Mouse (Mus musculus) hindbrain, embryonic 13.5 days (tissue): ENCODE data around the gene Tnfrsf25. TPM values are rescaled to one million over a fixed set of nuclear protein-coding genes. Genes with fewer than 3 reads are reported as not detected.

Experiments
- ATAC-seq: fragments of 200-750 bp; cut with Nextera tagmentation; 2 replicates; pipeline ENCODE4 v1.8.0; 2017; ENCODE audit warnings: moderate TSS enrichment; ENCODE audit not compliant: low FRiP score
- H3K27ac ChIP-seq: fragments of 300-500 bp; sonication (generic); 2 replicates; pipeline ENCODE4 v1.5.1; 2015; ENCODE audit warnings: inconsistent platforms, mild to moderate bottlenecking, moderate library complexity
- H3K27me3 ChIP-seq: fragments of 300-500 bp; sonication (generic); 2 replicates; pipeline ENCODE4 v1.6.1; 2015; ENCODE audit warnings: mild to moderate bottlenecking, inconsistent platforms
- H3K36me3 ChIP-seq: fragments of 300-500 bp; sonication (generic); 2 replicates; pipeline ENCODE4 v1.6.1; 2015; ENCODE audit warnings: mild to moderate bottlenecking, inconsistent platforms
- H3K4me1 ChIP-seq: fragments of 300-500 bp; sonication (generic); replicated peaks from 2 replicates; pipeline ENCODE4 v1.6.1; 2015; ENCODE audit warnings: inconsistent platforms
- H3K4me2 ChIP-seq: fragments of 300-500 bp; sonication (generic); 2 replicates; pipeline ENCODE4 v1.6.1; 2015; ENCODE audit warnings: inconsistent platforms, mild to moderate bottlenecking, moderate library complexity
- H3K4me3 ChIP-seq: fragments of 300-500 bp; sonication (generic); 2 replicates; pipeline ENCODE4 v1.5.1; 2015; ENCODE audit warnings: mild to moderate bottlenecking, inconsistent platforms
- H3K9ac ChIP-seq: fragments of 300-500 bp; sonication (generic); 2 replicates; pipeline ENCODE4 v1.6.1; 2015; ENCODE audit warnings: mild to moderate bottlenecking, inconsistent platforms
- H3K9me3 ChIP-seq: fragments of 300-500 bp; sonication (generic); 2 replicates; pipeline ENCODE4 v1.6.1; 2016; ENCODE audit warnings: inconsistent platforms
- WGBS: fragments of 180-500 bp; shearing (Covaris S2); methylation state at CpG from one replicate; pipeline ENCODE4 v1.1.7; 2015; 5-methylcytosine and 5-hydroxymethylcytosine counted together
- polyA plus RNA-seq: library from polyadenylated mRNA; unstranded; fragments of >200 nt; fragmentation: Nextera tagmentation; extraction: Ambion mirVana; gene quantifications from 2 replicates; pipeline ENCODE4 v1.2.1, GENCODE M21; 2015

The Tnfrsf25 gene
- polyA plus RNA-seq, 1 experiment from 2014 or later: 1.00 TPM

DNA sequence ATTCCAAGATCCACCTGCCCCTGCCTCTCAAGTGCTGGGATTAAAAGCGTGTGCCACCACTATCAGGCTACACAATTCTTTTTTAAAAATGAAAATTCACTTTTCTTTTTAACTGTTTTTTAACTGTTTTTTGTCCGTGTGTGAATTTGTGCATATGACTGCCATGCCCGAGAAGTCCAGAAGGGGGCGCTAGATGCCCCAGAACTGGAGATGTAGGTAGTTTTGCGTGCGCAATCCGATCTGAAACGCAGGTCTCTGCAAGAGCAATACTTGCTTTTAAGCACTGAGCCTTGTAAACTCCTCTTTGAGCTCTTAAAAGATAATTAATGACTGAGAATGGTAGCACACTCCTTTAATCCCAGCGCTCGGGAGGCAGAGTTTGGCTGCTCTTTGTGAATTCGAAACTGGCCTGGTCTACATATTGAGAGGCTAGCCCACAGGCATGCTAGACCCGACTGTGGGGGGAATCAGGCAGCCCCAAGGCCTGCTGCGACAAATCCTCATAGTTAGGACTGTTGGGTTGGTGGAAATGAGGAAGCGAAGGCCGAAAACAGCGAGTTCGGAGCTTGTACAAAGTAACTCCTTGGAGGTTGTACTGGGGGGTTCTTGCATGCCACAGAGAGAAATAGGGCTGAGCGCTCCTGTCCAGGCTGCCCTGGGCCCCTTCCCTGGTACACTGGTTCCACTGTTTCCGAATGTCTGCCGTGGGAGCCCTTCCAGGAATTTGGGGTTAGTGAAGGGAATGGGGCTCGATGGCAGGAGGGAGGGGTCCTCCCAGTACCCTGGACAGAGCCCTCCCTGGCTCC is 42.2 kb downstream of the Tnfrsf25 start:
- Histone ChIP-seq H3K4me3 (peak overlapping the region; percentile 22), H3K36me3 (no peaks in the 10 kb centered on the region), H3K27me3 (peaks cover 93% of the 10 kb centered on the region), H3K9me3 (no peaks in the 10 kb centered on the region), H3K27ac (no peak overlapping the region), H3K4me2 (peak overlapping the region; percentile 23; the same call in 1 of the 2 replicates), H3K9ac (no peak overlapping the region), H3K4me1 (peaks cover 28% of the 10 kb centered on the region)
- ATAC-seq: no peak
- WGBS: 17% methylated on average over 21 of the region's 21 CpGs

DNA sequence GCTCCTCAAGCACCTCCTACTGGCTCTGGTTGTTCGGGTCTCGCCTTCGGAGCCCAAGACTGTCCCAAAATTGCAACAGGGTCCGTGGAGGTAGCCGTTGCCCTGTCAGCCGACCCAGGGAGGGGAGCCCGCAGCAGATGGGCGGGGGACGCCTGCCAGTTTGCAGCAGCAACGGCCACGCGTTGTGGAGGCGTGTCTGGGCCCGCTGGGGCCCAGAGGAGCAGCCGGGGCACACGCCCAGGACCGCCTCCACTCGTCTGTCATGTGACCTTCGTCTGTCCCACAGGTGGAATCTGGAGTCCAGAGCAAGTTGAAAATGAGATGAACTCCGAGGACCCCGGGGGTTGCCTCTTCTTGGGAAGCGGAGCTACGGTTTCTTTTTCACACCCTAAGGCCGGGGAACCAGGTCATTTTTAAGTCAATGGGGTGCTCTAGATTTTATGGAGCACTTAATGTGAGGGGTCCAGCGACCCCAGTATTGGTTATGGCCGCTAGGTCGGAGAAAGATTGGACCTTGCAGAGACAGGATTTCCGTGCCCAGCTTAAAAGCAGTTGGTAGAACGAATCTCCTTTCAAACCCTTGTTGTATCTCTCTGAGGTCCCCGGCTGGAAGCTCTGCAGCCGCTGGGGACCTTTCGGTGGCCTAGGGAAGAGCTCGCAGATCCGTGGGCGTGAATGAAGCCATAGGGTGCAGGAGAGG is 43.0 kb downstream of the Tnfrsf25 start, which contains the start of gene Hes2:
TSS of gene Hes2 (plus strand) at position 283 of the 700 bp plus-strand sequence.
- ATAC-seq: no peak
- Histone ChIP-seq H3K4me1 (peaks cover 24% of the 10 kb centered on the region), H3K36me3 (no peaks in the 10 kb centered on the region), H3K9ac (no peak within 1 kb of the TSS), H3K27ac (no peak within 1 kb of the TSS), H3K4me3 (peak within 1 kb of the TSS; percentile 22), H3K27me3 (peaks cover 89% of the 10 kb centered on the region), H3K9me3 (no peaks in the 10 kb centered on the region), H3K4me2 (peak within 1 kb of the TSS; percentile 23)
- 5% methylated on average over 35 of the region's 35 CpGs for WGBS

DNA sequence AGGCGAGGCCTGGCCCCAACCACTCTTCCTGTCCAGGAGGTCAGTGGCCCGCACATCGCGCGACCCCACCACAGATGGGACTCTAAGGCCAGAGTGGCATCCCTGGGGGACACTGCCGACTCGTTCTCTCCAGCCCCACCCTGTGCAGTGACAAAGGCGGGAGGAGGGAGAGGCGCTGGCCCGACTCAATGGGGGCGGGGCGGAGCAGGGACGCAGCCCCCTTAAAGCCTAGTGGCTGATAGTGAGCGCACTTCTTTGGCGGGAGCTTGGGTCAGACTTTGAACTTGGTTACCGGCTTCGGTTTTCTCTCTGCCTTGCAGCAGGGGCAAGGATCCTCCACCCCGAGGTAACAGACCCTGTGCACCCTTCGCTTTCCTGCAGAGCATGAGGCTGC is 43.5 kb downstream of the Tnfrsf25 start:
- no peaks in the 10 kb centered on the region for H3K36me3 ChIP-seq
- H3K27ac ChIP-seq: no peak overlapping the region
- H3K4me1 ChIP-seq: peaks cover 24% of the 10 kb centered on the region
- H3K9me3 ChIP-seq: no peaks in the 10 kb centered on the region
- ATAC-seq: no peak
- under 1% methylated on average over 19 of the region's 19 CpGs for WGBS
- H3K4me2 ChIP-seq: peak overlapping the region; percentile 23
- H3K9ac ChIP-seq: no peak overlapping the region
- H3K4me3 ChIP-seq: peak overlapping the region; percentile 22
- peaks cover 89% of the 10 kb centered on the region for H3K27me3 ChIP-seq

DNA sequence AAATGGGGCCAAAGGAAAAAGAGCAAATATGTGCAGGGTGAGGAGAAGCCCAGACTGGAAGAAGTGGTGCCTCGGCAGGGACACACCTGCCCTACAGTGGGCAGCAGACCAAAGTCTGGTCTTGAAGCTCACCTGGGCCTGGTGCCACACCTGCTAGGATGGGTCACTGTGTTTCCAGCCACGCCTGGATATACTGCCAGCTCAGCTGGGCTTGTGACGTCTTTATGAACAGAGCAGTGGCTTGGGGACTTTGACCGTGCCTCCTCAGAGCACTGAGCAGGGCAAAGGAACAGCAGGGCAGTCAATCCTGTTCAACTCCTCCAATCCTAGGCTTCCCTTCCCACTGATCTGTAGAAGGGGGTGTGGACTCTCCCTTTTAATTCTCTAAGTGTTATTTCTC is 45.0 kb downstream of the Tnfrsf25 start:
- peaks cover 24% of the 10 kb centered on the region for H3K4me1 ChIP-seq
- no peak overlapping the region for H3K4me2 ChIP-seq
- H3K9ac ChIP-seq: no peak overlapping the region
- ATAC-seq: no peak
- H3K9me3 ChIP-seq: no peaks in the 10 kb centered on the region
- H3K4me3 ChIP-seq: no peak overlapping the region
- no peaks in the 10 kb centered on the region for H3K36me3 ChIP-seq
- H3K27me3 ChIP-seq: peaks cover 79% of the 10 kb centered on the region
- WGBS: 48% methylated on average over 4 of the region's 4 CpGs
- H3K27ac ChIP-seq: no peak overlapping the region

DNA sequence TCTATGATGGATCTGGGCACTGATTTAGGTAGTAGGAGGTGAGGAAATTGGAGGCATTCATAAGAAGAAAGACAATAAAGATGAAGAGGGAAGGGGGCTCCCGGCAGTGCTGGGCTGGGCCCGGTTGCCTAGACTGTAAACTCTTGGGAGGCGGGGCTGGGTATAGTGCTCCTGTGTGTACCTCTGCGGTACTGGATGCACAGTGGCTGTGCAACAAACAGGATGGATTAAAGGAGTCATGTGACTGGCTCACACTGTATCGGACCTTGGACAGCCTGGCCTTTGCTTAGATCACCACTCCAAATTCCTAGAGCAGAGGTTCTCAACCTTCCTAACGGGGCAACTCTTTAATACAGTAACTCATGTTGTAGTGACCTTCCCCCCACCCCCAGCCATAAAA is 45.9 kb downstream of the Tnfrsf25 start:
- no peak overlapping the region for H3K4me2 ChIP-seq
- no peaks in the 10 kb centered on the region for H3K36me3 ChIP-seq
- H3K4me3 ChIP-seq: no peak overlapping the region
- ATAC-seq: no peak
- no peaks in the 10 kb centered on the region for H3K9me3 ChIP-seq
- H3K9ac ChIP-seq: no peak overlapping the region
- whole genome bisulfite sequencing: 79% methylated on average over 6 of the region's 6 CpGs
- H3K27ac ChIP-seq: no peak overlapping the region
- H3K4me1 ChIP-seq: peaks cover 24% of the 10 kb centered on the region
- H3K27me3 ChIP-seq: peaks cover 79% of the 10 kb centered on the region

DNA sequence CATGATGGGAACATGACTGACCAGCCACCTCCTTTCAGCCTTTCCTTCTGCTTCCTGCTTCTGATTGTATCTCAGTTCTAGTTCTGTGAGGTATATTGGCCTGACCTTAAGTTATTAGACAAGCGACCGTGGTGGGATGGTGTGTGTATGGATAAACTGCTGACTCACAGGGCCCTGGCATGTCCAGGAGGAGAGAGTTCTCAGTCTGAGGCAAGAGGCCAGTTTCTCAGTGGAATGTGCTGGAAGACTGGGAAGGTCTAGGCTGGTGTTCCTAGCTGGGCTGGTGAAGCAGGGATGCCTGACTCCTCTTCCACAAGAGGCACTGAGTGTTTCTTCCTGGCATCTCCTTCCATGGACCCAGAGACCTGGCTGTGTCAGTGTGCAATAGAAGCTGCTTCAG is 47.0 kb downstream of the Tnfrsf25 start:
- WGBS: 90% methylated on average over 2 of the region's 2 CpGs
- no peak overlapping the region for H3K4me2 ChIP-seq
- ATAC-seq: no peak
- no peaks in the 10 kb centered on the region for H3K36me3 ChIP-seq
- H3K4me1 ChIP-seq: peaks cover 24% of the 10 kb centered on the region
- H3K9ac ChIP-seq: no peak overlapping the region
- no peak overlapping the region for H3K27ac ChIP-seq
- H3K4me3 ChIP-seq: no peak overlapping the region
- peaks cover 74% of the 10 kb centered on the region for H3K27me3 ChIP-seq
- no peaks in the 10 kb centered on the region for H3K9me3 ChIP-seq

DNA sequence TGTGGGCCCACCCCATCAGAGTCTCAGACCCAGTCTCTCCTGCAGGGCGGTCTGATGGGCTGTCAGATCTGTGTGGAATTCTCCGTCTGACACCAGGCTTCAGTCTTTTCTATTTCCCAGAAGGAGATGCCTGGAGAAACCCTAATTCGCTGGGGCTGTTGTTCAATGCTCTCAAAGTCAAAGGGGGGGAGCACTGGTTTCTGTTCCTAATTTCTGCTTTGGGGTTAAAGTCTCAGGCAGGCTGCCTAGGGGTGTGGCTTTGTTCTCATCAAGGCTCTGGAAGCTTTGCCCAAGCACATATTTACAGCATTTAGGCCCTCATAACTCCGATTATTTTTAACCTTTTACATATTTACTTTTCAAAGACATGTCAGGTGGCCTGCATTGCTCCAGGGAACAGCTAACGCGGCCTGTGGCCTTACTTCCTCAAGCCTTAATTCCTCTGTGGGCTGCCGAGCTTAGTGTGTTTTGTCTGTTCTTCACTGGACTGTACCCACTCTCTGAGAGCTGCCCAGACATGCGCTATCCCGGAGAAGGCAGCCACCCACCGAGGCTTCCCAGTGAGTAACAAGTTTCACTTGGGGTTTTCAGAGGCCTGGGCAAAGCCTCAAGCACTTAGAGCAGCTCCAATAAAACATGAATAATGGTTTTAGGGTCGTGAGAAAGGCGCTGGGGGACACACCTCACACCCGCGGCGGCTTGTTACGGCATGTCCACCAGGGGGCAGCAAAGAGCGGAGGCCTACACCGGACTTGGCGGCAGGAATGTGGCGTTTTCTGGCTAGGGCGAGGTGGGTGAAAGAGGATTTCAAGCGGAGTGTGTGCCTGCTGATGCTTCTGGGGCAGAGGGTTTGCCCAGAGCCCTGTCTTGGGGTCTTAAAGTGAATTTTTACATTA is 49.5 kb downstream of the Tnfrsf25 start:
- Histone ChIP-seq H3K9ac (no peak overlapping the region), H3K9me3 (no peaks in the 10 kb centered on the region), H3K4me2 (no peak overlapping the region), H3K27ac (no peak overlapping the region), H3K36me3 (no peaks in the 10 kb centered on the region), H3K27me3 (peaks cover 64% of the 10 kb centered on the region), H3K4me1 (no peaks in the 10 kb centered on the region; the same call in 1 of the 2 replicates), H3K4me3 (no peak overlapping the region)
- WGBS: 31% methylated on average over 22 of the region's 22 CpGs
- ATAC-seq: no peak

DNA sequence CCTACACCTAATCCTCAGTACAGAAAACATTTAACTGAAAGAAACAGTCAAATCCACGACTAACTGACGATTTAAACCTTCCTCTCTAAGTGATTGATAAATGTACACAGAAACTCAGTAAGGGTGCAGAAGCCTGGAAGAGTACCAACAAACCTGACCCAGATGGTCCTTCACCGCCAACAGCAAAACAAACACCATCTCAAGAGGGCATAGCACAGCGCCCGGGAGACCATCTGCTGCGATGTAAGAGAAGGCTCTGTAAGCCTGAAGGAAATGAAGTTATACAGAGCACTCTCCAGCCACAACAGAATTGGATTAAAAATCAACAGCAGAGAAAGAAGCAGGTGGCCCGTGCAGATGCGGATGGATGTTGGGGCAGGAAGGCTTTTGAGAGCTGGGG is 52.3 kb downstream of the Tnfrsf25 start:
- no peaks in the 10 kb centered on the region for H3K9me3 ChIP-seq
- no peak overlapping the region for H3K9ac ChIP-seq
- peaks cover 48% of the 10 kb centered on the region for H3K27me3 ChIP-seq
- no peak overlapping the region for H3K4me3 ChIP-seq
- H3K4me1 ChIP-seq: no peaks in the 10 kb centered on the region; the same call in 1 of the 2 replicates
- no peak overlapping the region for H3K4me2 ChIP-seq
- ATAC-seq: no peak
- H3K27ac ChIP-seq: peak overlapping the region; percentile 32; the same call in 1 of the 2 replicates
- 49% methylated on average over 8 of the region's 8 CpGs for WGBS
- no peaks in the 10 kb centered on the region for H3K36me3 ChIP-seq

DNA sequence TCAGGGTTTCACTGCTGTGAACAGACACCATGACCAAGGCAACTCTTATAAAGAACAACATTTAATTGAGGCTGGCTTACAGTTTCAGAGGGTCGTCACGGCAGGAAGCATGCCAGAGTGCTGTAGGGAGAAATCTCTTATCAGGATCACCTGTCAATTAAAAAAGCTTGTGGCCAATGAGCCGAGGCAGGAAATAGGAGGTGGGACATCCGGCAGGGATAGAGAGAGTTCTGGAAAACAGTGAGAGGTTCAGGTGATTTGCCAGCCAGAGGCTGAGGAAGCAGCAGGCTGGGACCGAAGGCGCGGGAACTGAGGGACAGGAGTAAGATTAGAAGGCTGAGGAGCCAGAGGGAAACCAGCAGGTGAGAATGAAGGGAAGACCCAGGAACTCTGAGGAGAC is 53.4 kb downstream of the Tnfrsf25 start:
- Histone ChIP-seq H3K27ac (no peak overlapping the region), H3K4me2 (no peak overlapping the region), H3K9ac (no peak overlapping the region), H3K4me3 (no peak overlapping the region), H3K4me1 (no peaks in the 10 kb centered on the region; the same call in 1 of the 2 replicates), H3K36me3 (no peaks in the 10 kb centered on the region), H3K9me3 (no peaks in the 10 kb centered on the region), H3K27me3 (peaks cover 51% of the 10 kb centered on the region)
- ATAC-seq: no peak
- 83% methylated on average over 7 of the region's 7 CpGs for WGBS

Other genes starting within 250 kb of the Tnfrsf25 start
- gene Dnajc11, start 182.2 kb upstream of the Tnfrsf25 start, polyA plus RNA-seq: 84.3 and 86.5 TPM in 2 replicates
- gene Thap3, start 126.9 kb upstream of the Tnfrsf25 start, polyA plus RNA-seq: 35.9 and 36.7 TPM in 2 replicates
- 18.4 and 20.0 TPM in 2 replicates for gene Phf13, start 119.7 kb upstream of the Tnfrsf25 start, polyA plus RNA-seq
- gene Klhl21, start 107.1 kb upstream of the Tnfrsf25 start, polyA plus RNA-seq: 3.2 and 3.7 TPM in 2 replicates
- 17.1 and 19.6 TPM in 2 replicates for gene Zbtb48, start 88.3 kb upstream of the Tnfrsf25 start, polyA plus RNA-seq
- gene Tas1r1, start 77.4 kb upstream of the Tnfrsf25 start, polyA plus RNA-seq: 1.5 and 1.6 TPM in 2 replicates
- gene Nol9, start 76.6 kb upstream of the Tnfrsf25 start, polyA plus RNA-seq: 23.3 and 25.8 TPM in 2 replicates
- 10.2 and 10.9 TPM in 2 replicates for gene Plekhg5, start 43.4 kb upstream of the Tnfrsf25 start, polyA plus RNA-seq
- gene Espn, start 36.4 kb downstream of the Tnfrsf25 start, polyA plus RNA-seq: 0.09 and 0.22 TPM in 2 replicates
- gene Hes2, start 42.9 kb downstream of the Tnfrsf25 start, polyA plus RNA-seq: 0.34 and 1.8 TPM in 2 replicates
- gene Acot7, start 62.2 kb downstream of the Tnfrsf25 start, polyA plus RNA-seq: 269 and 299 TPM in 2 replicates
- 9.0 and 9.3 TPM in 2 replicates for gene Gpr153, start 158.3 kb downstream of the Tnfrsf25 start, polyA plus RNA-seq
- gene Hes3, start 175.7 kb downstream of the Tnfrsf25 start, polyA plus RNA-seq: 0.38 and 0.79 TPM in 2 replicates
- gene Icmt, start 181.3 kb downstream of the Tnfrsf25 start, polyA plus RNA-seq: 17.2 and 18.4 TPM in 2 replicates
- 5.2 and 7.7 TPM in 2 replicates for gene Rnf207, start 203.1 kb downstream of the Tnfrsf25 start, polyA plus RNA-seq
- gene Rpl22, start 209.8 kb downstream of the Tnfrsf25 start, polyA plus RNA-seq: 205 and 218 TPM in 2 replicates
- 38.7 and 38.9 TPM in 2 replicates for gene Chd5, start 222.7 kb downstream of the Tnfrsf25 start, polyA plus RNA-seq